Comparison of ENCODE assay signal across 8 mouse cellular contexts in the genomic region with DNA sequence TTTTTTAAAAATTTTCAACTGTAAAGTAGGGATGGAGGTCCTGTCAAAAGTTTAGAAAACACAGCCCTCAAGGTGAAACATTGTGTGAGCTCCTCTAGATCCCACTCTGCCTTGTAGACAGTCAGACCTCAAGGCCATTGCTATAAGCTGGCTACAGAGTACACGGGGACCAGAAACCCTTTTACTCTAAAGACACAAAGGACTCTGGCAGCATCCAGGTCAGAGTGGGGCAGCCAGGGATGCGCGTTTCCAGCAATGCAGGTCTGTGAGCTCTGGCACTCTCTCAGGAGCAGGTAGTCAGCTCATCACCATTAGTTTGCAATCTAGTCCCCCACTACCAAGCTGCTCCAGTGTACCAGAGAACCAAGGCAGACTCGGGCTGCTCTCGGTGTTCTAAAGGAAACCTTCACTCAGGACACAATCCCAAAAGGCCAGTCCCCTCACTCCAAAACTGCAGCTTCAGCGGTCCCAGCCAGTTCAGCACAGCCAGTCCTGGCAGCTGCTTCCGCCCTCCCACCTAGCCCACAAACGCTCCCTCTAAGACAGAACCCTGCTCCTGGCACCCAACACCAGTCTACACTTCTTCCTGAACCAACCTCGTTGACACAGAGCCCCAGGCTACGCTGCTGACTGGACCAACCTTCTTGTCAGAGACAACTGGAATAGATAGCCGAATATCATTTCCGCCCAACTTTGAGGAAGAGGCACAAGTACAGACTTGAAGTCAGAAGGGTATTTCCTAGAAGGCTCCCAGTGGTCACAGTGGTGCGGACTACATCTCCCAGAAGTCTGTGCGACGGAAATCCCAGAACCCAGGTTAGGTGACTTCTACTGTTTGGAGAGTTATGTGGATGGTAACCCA. TPM values are rescaled to one million over a fixed set of nuclear protein-coding genes. Genes with fewer than 3 reads are reported as not detected.
A peak's percentile ranks its signal among the peaks of the same experiment; 100 is the strongest.
DNase-seq lines count a peak whose midpoint lies in the region; ATAC-seq and TF ChIP-seq lines count a peak whose summit lies in the region.
"Not testable (repeated sequence)": the region's sequence is repeated elsewhere in the genome, so short reads cannot be mapped to it uniquely, and the experiment has no call there.

A gene (minus strand): TSS at position 684 of the 862 bp plus-strand sequence.
A gene (minus strand): TSS at position 761 of the 862 bp plus-strand sequence.

- H3K4me1 ChIP-seq in hindbrain, postnatal 0 days (ENCODE audit: insufficient read depth, low read length) = not testable (repeated sequence)

- H3K4me3 ChIP-seq in hindbrain, postnatal 0 days (ENCODE audit: low read length) = peak within 1 kb of the TSS; percentile 36

- DNase-seq in R1 (ENCODE audit: low read depth, low spot score) = peak; percentile 85
- peak; percentile 78 for DNase-seq in embryo, embryonic 10 days (ENCODE audit: low spot score)
- DNase-seq in gastrocnemius, adult 8-10 months (ENCODE audit: low spot score in 2 of 2) = peak; percentile 22 to 23
- DNase-seq in hindbrain, postnatal 0 days (ENCODE audit: low spot score) = peak; percentile 66
- peak; percentile 63 to 66 for DNase-seq in left cerebral cortex, adult 18-20 months (ENCODE audit: low spot score in 2 of 2)
- peak; percentile 71 to 79 for DNase-seq in lung, postnatal 4 days
- peak; percentile 70 for DNase-seq in right cerebral cortex, adult 18-20 months
- DNase-seq in urinary bladder, adult 18-20 months (ENCODE audit: low spot score in 2 of 2) = peak; percentile 61 to 64

- 18% methylated on average over 13 of the region's 15 CpGs for WGBS in hindbrain, postnatal 0 days

- not testable (repeated sequence) for TF ChIP-seq CTCF in hindbrain, postnatal 0 days (IDR thresholded peaks at IDR 0.05; ENCODE audit: low read depth)

- peak within 1 kb of the TSS; percentile 56 for H3K4me2 ChIP-seq in hindbrain, postnatal 0 days (ENCODE audit: low read depth, low read length)

- peak; percentile 84 for ATAC-seq in hindbrain, postnatal 0 days

- not testable (repeated sequence) for H3K9ac ChIP-seq in hindbrain, postnatal 0 days (replicated peaks; ENCODE audit: low read length)

- H3K9me3 ChIP-seq in hindbrain, postnatal 0 days (ENCODE audit: low read length) = not testable (repeated sequence)

- H3K27ac ChIP-seq in hindbrain, postnatal 0 days = not testable (repeated sequence)

- not testable (repeated sequence) for H3K27me3 ChIP-seq in hindbrain, postnatal 0 days (ENCODE audit: insufficient read depth, low read length)

- H3K36me3 ChIP-seq in hindbrain, postnatal 0 days (ENCODE audit: insufficient read depth, low read length) = not testable (repeated sequence)

RNA-seq across cellular contexts. Expression of the first gene that starts in this region (rescaled TPM):
- total RNA-seq in gastrocnemius, adult 8-10 months (2022) = 1 to 10 TPM in 1 of 4 experiments, under 1 TPM in 1, not detected in 2; 0.63 to 1.1 TPM
- total RNA-seq in hindbrain, postnatal 0 days (2014; rRNA removed) = not detected in 2 replicates
- not detected in 2 replicates for polyA plus RNA-seq in hindbrain, postnatal 0 days (2015; fragmentation: Nextera tagmentation; extraction: Ambion mirVana)
- total RNA-seq in left cerebral cortex, adult 18-20 months (2021) = not detected

RNA-seq across cellular contexts. Expression of the second gene that starts in this region (rescaled TPM):
- total RNA-seq in gastrocnemius, adult 8-10 months (2022) = under 1 TPM; 0.08 to 0.54 (median 0.15) TPM
- 0.14 and 0.37 TPM in 2 replicates for total RNA-seq in hindbrain, postnatal 0 days (2014; rRNA removed)
- polyA plus RNA-seq in hindbrain, postnatal 0 days (2015; fragmentation: Nextera tagmentation; extraction: Ambion mirVana) = 0.24 and 0.33 TPM in 2 replicates
- 1 to 10 TPM; 1.4 to 2.0 TPM for total RNA-seq in left cerebral cortex, adult 18-20 months (2021)

Comparison
In these comparisons a context has a peak if more than half of its experiments do, and no peak if none do; other contexts are left out.
1. Peak in DNase-seq, ATAC-seq, H3K4me3 ChIP-seq and H3K4me2 ChIP-seq in hindbrain, postnatal 0 days; RNA of the genes that start here not detected or under 1 TPM.
2. DNase-seq: peak in every context shown above with its lines; median percentile 85 in R1; 78 in embryo, embryonic 10 days; 75 in lung, postnatal 4 days; 70 in right cerebral cortex, adult 18-20 months; 66 in hindbrain, postnatal 0 days; 64 in left cerebral cortex, adult 18-20 months; 62 in urinary bladder, adult 18-20 months; 22 in gastrocnemius, adult 8-10 months.